Mouse (Mus musculus): ENCODE measurements at regions not wholly inside any gene's neighbourhood (a gene's known extent, or its start where the extent isn't known, plus 50 kb on each side); places are given as distances from the start of the nearest gene placed in this dataset.
A peak's percentile ranks its signal among the peaks of the same experiment; 100 is the strongest.

GRCm38 (mm10) chr15:61297447-61298208 is 374.8 kb upstream of the A1bg start:
- DNase-seq (ENCODE audit: inconsistent ontology term): no peak

GRCm38 (mm10) chr15:61294616-61295015 is 371.8 kb upstream of the A1bg start:
- DNase-seq (ENCODE audit: inconsistent ontology term): no peak

- DNase-seq (ENCODE audit: inconsistent ontology term): no peak
Observed at GRCm38 (mm10) chr15:61294131-61294530, 371.3 kb upstream of the A1bg start.

GRCm38 (mm10) chr15:61268766-61269165 is 346.0 kb upstream of the A1bg start:
- DNase-seq (ENCODE audit: inconsistent ontology term): no peak

- DNase-seq (ENCODE audit: inconsistent ontology term): no peak
Observed at GRCm38 (mm10) chr15:61259047-61259446, 336.2 kb upstream of the A1bg start.

- DNase-seq (ENCODE audit: inconsistent ontology term): no peak
Observed at GRCm38 (mm10) chr15:61244511-61244910, 321.7 kb upstream of the A1bg start.

- no peak for DNase-seq (ENCODE audit: inconsistent ontology term)
Observed at GRCm38 (mm10) chr15:61242161-61242681, 319.4 kb upstream of the A1bg start.

GRCm38 (mm10) chr15:61241741-61242140 is 318.9 kb upstream of the A1bg start:
- peak; percentile 90 for DNase-seq (ENCODE audit: inconsistent ontology term)

GRCm38 (mm10) chr15:61240344-61240743 is 317.5 kb upstream of the A1bg start:
- peak; percentile 84 for DNase-seq (ENCODE audit: inconsistent ontology term)

GRCm38 (mm10) chr15:61239414-61239813 is 316.6 kb upstream of the A1bg start:
- DNase-seq (ENCODE audit: inconsistent ontology term): peak; percentile 13

GRCm38 (mm10) chr15:61238996-61239395 is 316.2 kb upstream of the A1bg start:
- peak; percentile 11 for DNase-seq (ENCODE audit: inconsistent ontology term)

- DNase-seq (ENCODE audit: inconsistent ontology term): no peak
Observed at GRCm38 (mm10) chr15:61229579-61229978, 306.8 kb upstream of the A1bg start.

- no peak for DNase-seq (ENCODE audit: inconsistent ontology term)
Observed at GRCm38 (mm10) chr15:61222923-61223322, 300.1 kb upstream of the A1bg start.

GRCm38 (mm10) chr15:61210161-61210560 is 287.3 kb upstream of the A1bg start:
- DNase-seq (ENCODE audit: inconsistent ontology term): peak; percentile 6

GRCm38 (mm10) chr15:61189981-61190380 is 267.2 kb upstream of the A1bg start:
- DNase-seq (ENCODE audit: inconsistent ontology term): peak; percentile 68

- DNase-seq (ENCODE audit: inconsistent ontology term): peak; percentile 31
Observed at GRCm38 (mm10) chr15:61189481-61189880, 266.7 kb upstream of the A1bg start.

- DNase-seq (ENCODE audit: inconsistent ontology term): no peak
Observed at GRCm38 (mm10) chr15:61184597-61184963, 261.8 kb upstream of the A1bg start.

GRCm38 (mm10) chr15:61183751-61184596 is 261.2 kb upstream of the A1bg start:
- no peak for DNase-seq (ENCODE audit: inconsistent ontology term)

GRCm38 (mm10) chr15:61183291-61183690 is 260.5 kb upstream of the A1bg start:
- no peak for DNase-seq (ENCODE audit: inconsistent ontology term)

- DNase-seq (ENCODE audit: inconsistent ontology term): no peak
Observed at GRCm38 (mm10) chr15:61168842-61169416, 246.1 kb upstream of the A1bg start.

GRCm38 (mm10) chr15:61165050-61165449 is 242.2 kb upstream of the A1bg start:
- no peak for DNase-seq (ENCODE audit: inconsistent ontology term)

GRCm38 (mm10) chr15:61161397-61161796 is 238.6 kb upstream of the A1bg start:
- DNase-seq (ENCODE audit: inconsistent ontology term): no peak

Measured in Muller cell, postnatal 12 days (primary cell).